Mouse (Mus musculus) testis, adult 2 months (tissue): Measurements from ENCODE around the gene Atxn2. TPM values are rescaled to one million over a fixed set of nuclear protein-coding genes. Genes with fewer than 3 reads are reported as not detected.

Experiments used
- H3K27ac ChIP-seq: fragments of 200-500 bp; 2 replicates; pipeline ENCODE4 v1.5.1; 2012; ENCODE audit warnings: low read depth, low read length; ENCODE audit not compliant: control insufficient read depth, insufficient read depth
- H3K27me3 ChIP-seq: fragments of 200-500 bp; 2 replicates; pipeline ENCODE4 v1.6.1; 2012; ENCODE audit warnings: mild to moderate bottlenecking, low read length, moderate library complexity; ENCODE audit not compliant: control insufficient read depth, insufficient read depth
- H3K36me3 ChIP-seq: fragments of 200-500 bp; 2 replicates; pipeline ENCODE4 v1.6.1; 2012; ENCODE audit warnings: mild to moderate bottlenecking, low read length; ENCODE audit not compliant: control insufficient read depth, insufficient read depth
- H3K4me1 ChIP-seq: fragments of 200-500 bp; 2 replicates; pipeline ENCODE4 v1.6.1; 2012; ENCODE audit warnings: low read length; ENCODE audit not compliant: control insufficient read depth, insufficient read depth
- H3K4me3 ChIP-seq: fragments of 200-500 bp; 2 replicates; pipeline ENCODE4 v1.5.1; 2012; ENCODE audit warnings: low read depth, mild to moderate bottlenecking, low read length, moderate library complexity, mixed read lengths; ENCODE audit not compliant: control insufficient read depth
- CTCF ChIP-seq: fragments of 200-500 bp; IDR thresholded peaks from 2 replicates; pipeline ENCODE4 v1.5.1; 2012; ENCODE audit warnings: low read depth, mild to moderate bottlenecking, inconsistent platforms, low read length, moderate library complexity; ENCODE audit not compliant: control insufficient read depth, insufficient read depth, insufficient replicate concordance
- POLR2A ChIP-seq: fragments of 200-500 bp; IDR thresholded peaks from 2 replicates; pipeline ENCODE4 v1.6.1; 2012; ENCODE audit warnings: low read depth, mild to moderate bottlenecking, inconsistent platforms, low read length, moderate library complexity; ENCODE audit not compliant: control insufficient read depth
- polyA plus RNA-seq: library from polyadenylated mRNA; depleted of rRNA; stranded (reverse); fragments of >200 nt; gene quantifications from 2 replicates; pipeline ENCODE4 v1.2.3, GENCODE M21; 2012

Atxn2 gene
- polyA plus RNA-seq, 1 experiment = 166 TPM

- no peaks in the 10 kb centered on the region for H3K27me3 ChIP-seq
- peak within 1 kb of the TSS; percentile 99 for H3K4me3 ChIP-seq
- peak within 1 kb of the TSS; percentile 97 for H3K27ac ChIP-seq
- peaks cover 49% of the 10 kb centered on the region for H3K4me1 ChIP-seq
- no peaks in the 10 kb centered on the region for H3K36me3 ChIP-seq
- TF ChIP-seq POLR2A = no peak
- TF ChIP-seq CTCF = no peak
Observed at GRCm38 (mm10) chr5:121837441-121838340, 126.6 kb downstream of the Atxn2 start, which contains the start of gene Sh2b3. Gene Sh2b3, minus strand, starts transcription at chr5:121837646.

- TF ChIP-seq CTCF (no peak), POLR2A (no peak)
- H3K27ac ChIP-seq = peak overlapping the region; percentile 58
- H3K27me3 ChIP-seq = no peaks in the 10 kb centered on the region
- peak overlapping the region; percentile 71 for H3K4me3 ChIP-seq
- H3K4me1 ChIP-seq = peaks cover 52% of the 10 kb centered on the region
- H3K36me3 ChIP-seq = no peaks in the 10 kb centered on the region
Observed at GRCm38 (mm10) chr5:121838341-121839127, 127.4 kb downstream of the Atxn2 start.

GRCm38 (mm10) chr5:121839128-121839473 is 128.0 kb downstream of the Atxn2 start:
- peaks cover 49% of the 10 kb centered on the region for H3K4me1 ChIP-seq
- H3K27me3 ChIP-seq = no peaks in the 10 kb centered on the region
- no peaks in the 10 kb centered on the region for H3K36me3 ChIP-seq
- peak overlapping the region; percentile 71 for H3K4me3 ChIP-seq
- no peak for TF ChIP-seq POLR2A
- no peak for TF ChIP-seq CTCF
- H3K27ac ChIP-seq = no peak overlapping the region

- no peak overlapping the region for H3K4me3 ChIP-seq
- H3K27ac ChIP-seq = no peak overlapping the region
- no peaks in the 10 kb centered on the region for H3K27me3 ChIP-seq
- H3K4me1 ChIP-seq = peaks cover 43% of the 10 kb centered on the region
- H3K36me3 ChIP-seq = no peaks in the 10 kb centered on the region
- TF ChIP-seq POLR2A (no peak), CTCF (no peak)
Observed at GRCm38 (mm10) chr5:121841516-121841915, 130.4 kb downstream of the Atxn2 start.

- no peaks in the 10 kb centered on the region for H3K27me3 ChIP-seq
- H3K36me3 ChIP-seq = no peaks in the 10 kb centered on the region
- no peak overlapping the region for H3K27ac ChIP-seq
- H3K4me1 ChIP-seq = peaks cover 43% of the 10 kb centered on the region
- H3K4me3 ChIP-seq = no peak overlapping the region
- TF ChIP-seq CTCF (no peak), POLR2A (no peak)
Observed at GRCm38 (mm10) chr5:121841973-121842372, 130.8 kb downstream of the Atxn2 start.

GRCm38 (mm10) chr5:121842665-121843118 is 131.6 kb downstream of the Atxn2 start:
- no peaks in the 10 kb centered on the region for H3K27me3 ChIP-seq
- TF ChIP-seq POLR2A = no peak
- peak; percentile 99 for TF ChIP-seq CTCF
- peak overlapping the region; percentile 78 for H3K4me3 ChIP-seq
- peak overlapping the region; percentile 27 for H3K27ac ChIP-seq
- peaks cover 37% of the 10 kb centered on the region for H3K4me1 ChIP-seq
- no peaks in the 10 kb centered on the region for H3K36me3 ChIP-seq
